Mouse (Mus musculus): Measurements from ENCODE around the gene Il2rb.

DNA sequence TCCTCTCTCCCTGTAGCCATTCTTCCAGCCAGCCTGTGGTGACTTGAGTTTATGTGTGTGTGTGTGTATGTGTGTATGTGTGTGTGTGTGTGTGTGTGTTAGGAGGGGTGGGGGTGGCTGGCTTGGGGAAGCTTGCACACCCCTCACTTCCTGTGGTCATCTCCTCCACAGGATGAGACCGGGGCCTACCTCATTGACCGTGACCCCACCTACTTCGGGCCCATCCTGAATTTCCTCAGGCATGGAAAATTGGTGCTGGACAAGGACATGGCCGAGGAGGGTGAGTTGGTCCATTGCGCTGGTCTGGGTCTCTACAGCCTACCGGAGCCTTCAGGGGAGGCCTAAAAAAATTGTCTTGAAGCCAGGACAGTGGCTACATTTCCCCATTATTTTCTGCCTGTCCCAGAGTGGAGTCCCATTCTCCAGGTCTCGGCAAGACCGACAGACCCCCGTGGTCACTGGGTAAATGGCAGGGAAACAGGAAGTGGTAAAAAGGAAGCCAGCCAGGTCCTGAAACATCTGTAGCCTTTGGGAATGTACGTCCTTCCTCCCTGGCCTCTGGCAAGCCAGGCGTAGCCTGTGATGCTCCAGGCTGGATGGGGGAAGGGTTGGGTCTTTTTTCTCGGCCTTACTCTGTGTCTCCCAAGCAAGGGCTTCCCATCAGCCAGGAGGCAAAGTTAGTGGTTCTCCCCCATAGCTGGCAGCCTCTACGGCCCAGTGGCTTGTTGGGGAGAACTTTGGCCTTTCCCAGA lies 65.0 kb downstream of the Il2rb start:
- TF ChIP-seq EP300 (IDR thresholded peaks at IDR 0.05; ENCODE audit: low read depth) (no peak), CTCF (IDR thresholded peaks at IDR 0.05; ENCODE audit: low read depth) (no peak)

Measured in liver, embryonic 14.5 days (tissue).